Mouse (Mus musculus): ENCODE data around the gene Vmn1r229.

Vmn1r229 gene

DNA sequence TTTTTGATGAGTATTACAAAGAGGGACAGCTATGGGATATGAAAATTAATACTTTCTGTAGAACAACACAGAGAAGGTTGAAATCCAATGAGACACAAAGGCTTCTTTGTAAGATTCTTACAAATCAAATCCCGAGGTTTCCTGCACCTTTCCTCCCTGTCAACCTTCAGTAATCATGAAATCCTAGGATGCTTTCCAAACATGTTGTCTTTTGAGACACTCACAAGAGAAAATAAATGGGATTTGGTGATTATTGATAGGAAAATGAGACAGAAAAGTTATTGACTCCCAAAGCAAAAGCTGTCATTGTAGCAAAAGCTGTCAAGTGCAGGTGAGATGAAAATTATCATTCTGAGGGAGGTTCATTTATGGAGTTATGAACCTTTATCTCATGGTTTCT is at the start of gene Vmn1r229:
Gene Vmn1r229 (plus strand): TSS at position 301 of the 400 bp plus-strand sequence.
- DNase-seq: no peak

DNA sequence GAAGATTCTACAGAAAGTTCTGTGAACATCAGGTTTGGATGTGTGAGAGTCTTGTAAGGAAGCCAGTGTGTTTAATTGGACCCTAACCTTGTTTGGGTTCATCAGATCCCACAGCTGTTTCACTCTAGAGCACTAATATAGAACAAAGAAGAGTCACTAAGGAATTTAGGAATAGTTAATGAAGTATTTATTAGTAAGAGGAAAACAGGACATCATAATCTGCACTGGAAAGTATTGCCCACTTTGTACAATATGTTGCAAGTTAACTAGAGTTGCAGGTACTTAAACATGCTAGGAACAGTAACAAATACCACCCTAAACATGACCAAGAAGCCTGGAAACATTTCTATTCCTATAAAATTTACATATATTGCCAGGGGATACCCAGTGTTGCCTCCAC is 25.3 kb upstream of the Vmn1r229 start, which contains the start of gene Vmn1r228:
Gene Vmn1r228 (minus strand): TSS at position 101 of the 400 bp plus-strand sequence.
- DNase-seq: no peak

DNA sequence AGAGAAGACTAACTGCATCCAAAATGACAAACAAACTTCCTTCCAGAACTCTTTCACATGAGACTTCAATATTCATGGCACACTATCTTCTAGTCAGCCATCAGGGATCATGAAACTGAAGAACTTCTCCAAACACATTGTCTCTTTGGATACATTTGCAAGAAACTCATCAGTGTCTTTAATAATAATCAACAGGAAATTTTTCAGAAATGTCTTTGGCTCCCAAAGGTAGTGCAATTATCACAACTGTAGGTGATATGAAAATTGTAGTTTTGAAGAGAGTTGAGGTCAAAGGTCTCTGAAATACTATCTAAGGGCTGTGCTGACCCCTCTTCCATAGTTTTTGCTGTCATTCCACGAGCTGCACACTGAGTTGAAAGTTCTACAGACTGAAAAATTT is 28.8 kb downstream of the Vmn1r229 start, which contains the start of gene Vmn1r230:
Gene Vmn1r230 (plus strand): TSS at position 301 of the 400 bp plus-strand sequence.
- no peak for DNase-seq
